Mouse (Mus musculus) G1E (cell line): Measurements from ENCODE around the gene BC029722.

Experiments used
- CTCF ChIP-seq: IDR thresholded peaks from 2 replicates; pipeline ENCODE4 v1.5.1; 2012; ENCODE audit warnings: low read depth, low read length, inconsistent platforms, mixed read lengths
- GATA1 ChIP-seq: IDR thresholded peaks from 2 replicates; pipeline ENCODE4 v1.6.1; 2012; ENCODE audit warnings: borderline replicate concordance, low read length, inconsistent platforms, mixed read lengths
- GATA2 ChIP-seq: IDR thresholded peaks from 2 replicates; pipeline ENCODE4 v1.6.1; 2012; ENCODE audit warnings: low read depth, low read length, inconsistent platforms, borderline replicate concordance
- TAL1 ChIP-seq: conservative IDR thresholded peaks from 2 replicates; pipeline ENCODE4 v1.6.1; 2012; ENCODE audit warnings: low read depth, low read length, inconsistent platforms, mixed read lengths

- TF ChIP-seq CTCF (no peak), GATA2 (no peak), GATA1 (no peak), TAL1 (no peak)
Measured at GRCm38 (mm10) chr2:155792899-155793298, 26.3 kb downstream of the BC029722 start.
